Mouse (Mus musculus): ENCODE measurements around the gene Aff4. TPM values are rescaled to one million over a fixed set of nuclear protein-coding genes. Genes with fewer than 3 reads are reported as not detected.
"Not testable (repeated sequence)": the region's sequence is repeated elsewhere in the genome, so short reads cannot be mapped to it uniquely, and the experiment has no call there.

Gene Aff4
- polyA plus RNA-seq, 1 experiment from 2014 or later: 72.9 TPM

GRCm38 (mm10) chr11:53311385-53311784 is 39.2 kb upstream of the Aff4 start:
- no peaks in the 10 kb centered on the region for H3K9me3 ChIP-seq (ENCODE audit: control insufficient read depth, low read length)
- no peak overlapping the region for H3K9ac ChIP-seq (ENCODE audit: low read length)
- no peaks in the 10 kb centered on the region for H3K27me3 ChIP-seq (ENCODE audit: control insufficient read depth, insufficient read depth, low read length)
- ATAC-seq (ENCODE audit: insufficient number of reproducible peaks, insufficient read depth, low FRiP score, low read depth): no peak
- no peak overlapping the region for H3K4me2 ChIP-seq (ENCODE audit: low read length)
- H3K36me3 ChIP-seq (ENCODE audit: control insufficient read depth, insufficient read depth, low read length): no peaks in the 10 kb centered on the region
- H3K4me1 ChIP-seq (ENCODE audit: control insufficient read depth in 2 of 2, insufficient read depth in 2 of 2, low read length in 2 of 2): peaks cover 12 to 35% of the 10 kb centered on the region in 2 experiments
- H3K27ac ChIP-seq (replicated peaks in 1 of 2; ENCODE audit: control insufficient read depth in 1 of 2, insufficient read depth in 1 of 2, low read depth in 2 of 2, low read length in 2 of 2): peak overlapping the region in 1 of 2 experiments; percentile 48; a peak in 1 of 4 replicates
- WGBS: 58% methylated on average over 1 of the region's 1 CpGs
- no peak overlapping the region for H3K4me3 ChIP-seq (ENCODE audit: control insufficient read depth in 1 of 2, insufficient read depth in 1 of 2, low read depth in 1 of 2, low read length in 2 of 2)

GRCm38 (mm10) chr11:53312823-53313222 is 37.8 kb upstream of the Aff4 start:
- not testable (repeated sequence) for ATAC-seq (ENCODE audit: insufficient number of reproducible peaks, insufficient read depth, low FRiP score, low read depth); H3K4me3 ChIP-seq (ENCODE audit: control insufficient read depth in 1 of 2, insufficient read depth in 1 of 2, low read depth in 1 of 2, low read length in 2 of 2); H3K4me2 ChIP-seq (ENCODE audit: low read length); H3K9me3 ChIP-seq (ENCODE audit: control insufficient read depth, low read length); H3K36me3 ChIP-seq (ENCODE audit: control insufficient read depth, insufficient read depth, low read length); H3K27ac ChIP-seq (replicated peaks in 1 of 2; ENCODE audit: control insufficient read depth in 1 of 2, insufficient read depth in 1 of 2, low read depth in 2 of 2, low read length in 2 of 2); H3K27me3 ChIP-seq (ENCODE audit: control insufficient read depth, insufficient read depth, low read length); H3K9ac ChIP-seq (ENCODE audit: low read length)
- H3K4me1 ChIP-seq (ENCODE audit: control insufficient read depth in 2 of 2, insufficient read depth in 2 of 2, low read length in 2 of 2): peaks cover 8 to 26% of the 10 kb centered on the region in 2 experiments
- WGBS: 73% methylated on average over 1 of the region's 1 CpGs

- Histone ChIP-seq H3K9me3 (ENCODE audit: control insufficient read depth, low read length) (no peaks in the 10 kb centered on the region), H3K4me3 (ENCODE audit: control insufficient read depth in 1 of 2, insufficient read depth in 1 of 2, low read depth in 1 of 2, low read length in 2 of 2) (no peak overlapping the region), H3K9ac (ENCODE audit: low read length) (no peak overlapping the region), H3K27ac (replicated peaks in 1 of 2; ENCODE audit: control insufficient read depth in 1 of 2, insufficient read depth in 1 of 2, low read depth in 2 of 2, low read length in 2 of 2) (peak overlapping the region in 1 of 2 experiments; percentile 54; a peak in 2 of 4 replicates), H3K4me2 (ENCODE audit: low read length) (no peak overlapping the region), H3K36me3 (ENCODE audit: control insufficient read depth, insufficient read depth, low read length) (no peaks in the 10 kb centered on the region), H3K27me3 (ENCODE audit: control insufficient read depth, insufficient read depth, low read length) (no peaks in the 10 kb centered on the region), H3K4me1 (ENCODE audit: control insufficient read depth in 2 of 2, insufficient read depth in 2 of 2, low read length in 2 of 2) (peaks cover 0 to 10% of the 10 kb centered on the region in 2 experiments; a peak in 2 of 4 replicates)
- 23% methylated on average over 1 of the region's 1 CpGs for WGBS
- ATAC-seq (ENCODE audit: insufficient number of reproducible peaks, insufficient read depth, low FRiP score, low read depth): peak; percentile 56; the same call in 1 of the 2 replicates
These were observed 35.9 kb upstream of the Aff4 start for GRCm38 (mm10) chr11:53314770-53315173.

GRCm38 (mm10) chr11:53316996-53317395 is 33.6 kb upstream of the Aff4 start:
- 54% methylated on average over 6 of the region's 6 CpGs for WGBS
- H3K27ac ChIP-seq (replicated peaks in 1 of 2; ENCODE audit: control insufficient read depth in 1 of 2, insufficient read depth in 1 of 2, low read depth in 2 of 2, low read length in 2 of 2): 0 out of 4 replicates have a peak overlapping the region, but pooled peaks of 1 of the 2 experiments have one; percentile 44

GRCm38 (mm10) chr11:53318041-53318440 is 32.6 kb upstream of the Aff4 start:
- H3K4me2 ChIP-seq (ENCODE audit: low read length): no peak overlapping the region
- no peak overlapping the region for H3K27ac ChIP-seq (replicated peaks in 1 of 2; ENCODE audit: control insufficient read depth in 1 of 2, insufficient read depth in 1 of 2, low read depth in 2 of 2, low read length in 2 of 2)
- no peak overlapping the region for H3K9ac ChIP-seq (ENCODE audit: low read length)
- no peaks in the 10 kb centered on the region for H3K36me3 ChIP-seq (ENCODE audit: control insufficient read depth, insufficient read depth, low read length)
- H3K4me1 ChIP-seq (ENCODE audit: control insufficient read depth in 2 of 2, insufficient read depth in 2 of 2, low read length in 2 of 2): no peaks in the 10 kb centered on the region
- ATAC-seq (ENCODE audit: insufficient number of reproducible peaks, insufficient read depth, low FRiP score, low read depth): no peak
- WGBS: 80% methylated on average over 7 of the region's 7 CpGs
- H3K27me3 ChIP-seq (ENCODE audit: control insufficient read depth, insufficient read depth, low read length): no peaks in the 10 kb centered on the region
- no peaks in the 10 kb centered on the region for H3K9me3 ChIP-seq (ENCODE audit: control insufficient read depth, low read length)
- no peak overlapping the region for H3K4me3 ChIP-seq (ENCODE audit: control insufficient read depth in 1 of 2, insufficient read depth in 1 of 2, low read depth in 1 of 2, low read length in 2 of 2)

More at GRCm38 (mm10) chr11:53316996-53317395, 33.6 kb upstream of the Aff4 start:
- H3K9me3 ChIP-seq (ENCODE audit: control insufficient read depth, low read length): no peaks in the 10 kb centered on the region
- no peak for ATAC-seq (ENCODE audit: insufficient number of reproducible peaks, insufficient read depth, low FRiP score, low read depth)
- no peak overlapping the region for H3K9ac ChIP-seq (ENCODE audit: low read length)
- no peak overlapping the region for H3K4me3 ChIP-seq (ENCODE audit: control insufficient read depth in 1 of 2, insufficient read depth in 1 of 2, low read depth in 1 of 2, low read length in 2 of 2)
- no peak overlapping the region for H3K4me2 ChIP-seq (ENCODE audit: low read length)
- no peaks in the 10 kb centered on the region for H3K27me3 ChIP-seq (ENCODE audit: control insufficient read depth, insufficient read depth, low read length)
- no peaks in the 10 kb centered on the region for H3K4me1 ChIP-seq (ENCODE audit: control insufficient read depth in 2 of 2, insufficient read depth in 2 of 2, low read length in 2 of 2)
- H3K36me3 ChIP-seq (ENCODE audit: control insufficient read depth, insufficient read depth, low read length): no peaks in the 10 kb centered on the region

- not testable (repeated sequence) for H3K9me3 ChIP-seq (ENCODE audit: control insufficient read depth, low read length); H3K27ac ChIP-seq (replicated peaks in 1 of 2; ENCODE audit: control insufficient read depth in 1 of 2, insufficient read depth in 1 of 2, low read depth in 2 of 2, low read length in 2 of 2); H3K4me2 ChIP-seq (ENCODE audit: low read length); H3K9ac ChIP-seq (ENCODE audit: low read length); H3K27me3 ChIP-seq (ENCODE audit: control insufficient read depth, insufficient read depth, low read length); ATAC-seq (ENCODE audit: insufficient number of reproducible peaks, insufficient read depth, low FRiP score, low read depth); H3K4me3 ChIP-seq (ENCODE audit: control insufficient read depth in 1 of 2, insufficient read depth in 1 of 2, low read depth in 1 of 2, low read length in 2 of 2); H3K36me3 ChIP-seq (ENCODE audit: control insufficient read depth, insufficient read depth, low read length); H3K4me1 ChIP-seq (ENCODE audit: control insufficient read depth in 2 of 2, insufficient read depth in 2 of 2, low read length in 2 of 2)
- 80% methylated on average over 3 of the region's 3 CpGs for WGBS
These were observed 32.1 kb upstream of the Aff4 start for GRCm38 (mm10) chr11:53318568-53318967.

- not testable (repeated sequence) for H3K9me3 ChIP-seq (ENCODE audit: control insufficient read depth, low read length); H3K9ac ChIP-seq (ENCODE audit: low read length); H3K36me3 ChIP-seq (ENCODE audit: control insufficient read depth, insufficient read depth, low read length); ATAC-seq (ENCODE audit: insufficient number of reproducible peaks, insufficient read depth, low FRiP score, low read depth); H3K4me3 ChIP-seq (ENCODE audit: control insufficient read depth in 1 of 2, insufficient read depth in 1 of 2, low read depth in 1 of 2, low read length in 2 of 2); H3K27ac ChIP-seq (replicated peaks in 1 of 2; ENCODE audit: control insufficient read depth in 1 of 2, insufficient read depth in 1 of 2, low read depth in 2 of 2, low read length in 2 of 2); H3K27me3 ChIP-seq (ENCODE audit: control insufficient read depth, insufficient read depth, low read length); H3K4me2 ChIP-seq (ENCODE audit: low read length); H3K4me1 ChIP-seq (ENCODE audit: control insufficient read depth in 2 of 2, insufficient read depth in 2 of 2, low read length in 2 of 2)
- 87% methylated on average over 13 of the region's 13 CpGs for WGBS
These were observed 30.8 kb upstream of the Aff4 start for GRCm38 (mm10) chr11:53319867-53320266.

GRCm38 (mm10) chr11:53324512-53324968 is 26.1 kb upstream of the Aff4 start, which contains the start of gene Zcchc10:
Zcchc10 (plus strand) TSS chr11:53324679.
- H3K27ac ChIP-seq (replicated peaks in 1 of 2; ENCODE audit: control insufficient read depth in 1 of 2, insufficient read depth in 1 of 2, low read depth in 2 of 2, low read length in 2 of 2): peak within 1 kb of the TSS; percentile 60 to 76
- peak within 1 kb of the TSS; percentile 77 for H3K9ac ChIP-seq (ENCODE audit: low read length)
- peak within 1 kb of the TSS; percentile 77 for H3K4me2 ChIP-seq (ENCODE audit: low read length)
- 0 out of 4 replicates have a peak, but pooled peaks cover 0 to 3% of the 10 kb centered on the region in 2 experiments for H3K4me1 ChIP-seq (ENCODE audit: control insufficient read depth in 2 of 2, insufficient read depth in 2 of 2, low read length in 2 of 2)
- peak within 1 kb of the TSS; percentile 73 to 97 for H3K4me3 ChIP-seq (ENCODE audit: control insufficient read depth in 1 of 2, insufficient read depth in 1 of 2, low read depth in 1 of 2, low read length in 2 of 2)
- H3K27me3 ChIP-seq (ENCODE audit: control insufficient read depth, insufficient read depth, low read length): no peaks in the 10 kb centered on the region
- peak; percentile 79 for ATAC-seq (ENCODE audit: insufficient number of reproducible peaks, insufficient read depth, low FRiP score, low read depth)
- WGBS: 0% methylated on average over 21 of the region's 21 CpGs
- no peaks in the 10 kb centered on the region for H3K9me3 ChIP-seq (ENCODE audit: control insufficient read depth, low read length)
- H3K36me3 ChIP-seq (ENCODE audit: control insufficient read depth, insufficient read depth, low read length): peaks cover 27% of the 10 kb centered on the region

Measured in heart, embryonic 14.5 days (tissue).